Mouse (Mus musculus) embryonic facial prominence, embryonic 15.5 days (tissue): ENCODE measurements around the gene 9430097D07Rik. TPM values are rescaled to one million over a fixed set of nuclear protein-coding genes. Genes with fewer than 3 reads are reported as not detected.
A peak's percentile ranks its signal among the peaks of the same experiment; 100 is the strongest.

Experiments
- ATAC-seq: fragments of 200-750 bp; cut with Nextera tagmentation; 2 replicates; pipeline ENCODE4 v1.8.0; 2017; ENCODE audit warnings: low read depth, moderate TSS enrichment; ENCODE audit not compliant: insufficient number of reproducible peaks, low FRiP score, low TSS enrichment
- H3K27ac ChIP-seq: fragments of 300-500 bp; sonication (generic); replicated peaks from 2 replicates; pipeline ENCODE4 v1.5.1; 2015; ENCODE audit warnings: mild to moderate bottlenecking, inconsistent platforms
- H3K27me3 ChIP-seq: fragments of 300-500 bp; sonication (generic); 2 replicates; pipeline ENCODE4 v1.6.1; 2015; ENCODE audit warnings: inconsistent platforms
- H3K36me3 ChIP-seq: fragments of 300-500 bp; sonication (generic); 2 replicates; pipeline ENCODE4 v1.6.1; 2015; ENCODE audit warnings: mild to moderate bottlenecking, inconsistent platforms
- H3K4me1 ChIP-seq: fragments of 300-500 bp; sonication (generic); 2 replicates; pipeline ENCODE4 v1.6.1; 2015; ENCODE audit warnings: inconsistent platforms
- H3K4me2 ChIP-seq: fragments of 300-500 bp; sonication (generic); replicated peaks from 2 replicates; pipeline ENCODE4 v1.6.1; 2015; ENCODE audit warnings: mild to moderate bottlenecking, inconsistent platforms
- H3K4me3 ChIP-seq: fragments of 300-500 bp; sonication (generic); replicated peaks from 2 replicates; pipeline ENCODE4 v1.5.1; 2015; ENCODE audit warnings: mild to moderate bottlenecking, inconsistent platforms
- H3K9ac ChIP-seq: fragments of 300-500 bp; sonication (generic); 2 replicates; pipeline ENCODE4 v1.6.1; 2015; ENCODE audit warnings: inconsistent platforms
- H3K9me3 ChIP-seq: fragments of 300-500 bp; sonication (generic); replicated peaks from 2 replicates; pipeline ENCODE4 v1.6.1; 2016; ENCODE audit warnings: inconsistent platforms
- WGBS: fragments of 180-500 bp; shearing (Covaris S2); methylation state at CpG from one replicate; pipeline ENCODE4 v1.1.7; 2015; 5-methylcytosine and 5-hydroxymethylcytosine counted together
- polyA plus RNA-seq: library from polyadenylated mRNA; unstranded; fragments of >200 nt; fragmentation: Nextera tagmentation; extraction: Ambion mirVana; gene quantifications from 2 replicates; pipeline ENCODE4 v1.2.1, GENCODE M21; 2015

9430097D07Rik gene
- polyA plus RNA-seq, 1 experiment from 2014 or later = 0.11 TPM

DNA sequence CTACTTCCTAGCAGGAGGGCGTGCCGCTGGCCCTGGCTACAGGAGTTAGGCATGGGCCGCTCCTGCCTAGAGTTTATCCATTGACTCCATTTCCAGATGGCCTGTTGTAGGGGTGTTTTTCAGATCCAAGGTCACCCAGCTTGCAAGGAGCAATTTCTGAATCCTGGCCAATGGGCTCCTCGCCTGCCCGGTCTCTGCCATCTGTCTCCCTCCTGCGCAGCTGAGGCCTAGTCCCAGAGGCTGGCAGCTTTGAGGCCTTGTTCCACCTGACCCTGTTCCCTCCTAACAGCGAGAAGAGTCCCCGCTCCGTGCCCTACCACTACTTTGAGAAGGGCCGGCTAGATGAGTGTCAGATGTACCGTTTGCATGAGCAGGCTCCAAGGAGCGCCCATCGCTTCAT, 21.2 kb upstream of the 9430097D07Rik start:
- Histone ChIP-seq H3K4me2 (no peak overlapping the region), H3K27ac (no peak overlapping the region), H3K4me1 (peaks cover 6% of the 10 kb centered on the region), H3K4me3 (no peak overlapping the region), H3K9ac (no peak overlapping the region), H3K27me3 (no peaks in the 10 kb centered on the region), H3K9me3 (no peaks in the 10 kb centered on the region), H3K36me3 (peaks cover 35% of the 10 kb centered on the region)
- 90% methylated on average over 13 of the region's 13 CpGs for WGBS
- no peak for ATAC-seq

DNA sequence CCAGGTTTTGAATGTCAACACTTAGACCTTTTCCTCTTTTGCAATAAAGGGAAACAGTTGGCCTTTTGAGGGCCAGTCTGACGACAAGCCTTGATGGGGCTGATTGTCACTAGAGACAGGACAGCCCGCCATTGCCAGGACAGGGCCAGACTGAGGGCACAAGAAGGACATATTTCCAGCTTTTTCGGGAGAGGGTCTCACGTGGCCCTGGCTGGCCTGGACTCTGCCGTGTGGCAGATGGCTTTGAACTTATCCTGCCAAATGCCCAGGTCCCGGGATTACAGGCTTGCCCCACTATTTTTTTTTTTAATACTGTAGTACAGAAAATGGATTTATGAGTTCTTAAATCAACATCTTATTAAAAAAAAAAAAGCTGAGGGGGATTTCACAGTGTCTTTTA, 15.8 kb upstream of the 9430097D07Rik start:
- ATAC-seq = no peak
- Histone ChIP-seq H3K4me1 (peaks cover 34% of the 10 kb centered on the region), H3K9ac (no peak overlapping the region), H3K36me3 (peaks cover 29% of the 10 kb centered on the region), H3K9me3 (no peaks in the 10 kb centered on the region), H3K4me2 (no peak overlapping the region), H3K27me3 (no peaks in the 10 kb centered on the region), H3K4me3 (no peak overlapping the region), H3K27ac (no peak overlapping the region)
- 68% methylated on average over 6 of the region's 6 CpGs for WGBS

DNA sequence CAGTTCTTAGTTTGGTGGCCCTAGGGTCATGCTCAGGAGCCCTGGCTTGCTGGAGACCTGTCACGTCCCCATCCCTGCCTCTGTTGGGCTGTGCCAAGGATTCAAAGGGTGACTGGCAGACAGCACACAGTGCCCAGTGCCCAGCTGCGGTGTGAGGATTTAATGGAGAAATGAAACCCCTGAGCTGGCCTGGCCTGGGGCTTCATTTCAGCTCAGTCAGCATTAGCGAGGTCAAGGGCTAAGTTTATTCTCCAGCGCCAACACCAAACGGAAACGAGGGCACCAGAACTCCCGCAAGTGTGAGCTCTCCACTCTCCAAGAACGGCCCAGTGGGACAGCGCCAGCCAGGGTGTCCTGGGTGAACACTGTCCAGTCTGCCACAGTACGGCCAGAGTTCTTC, 14.7 kb upstream of the 9430097D07Rik start:
- Histone ChIP-seq H3K4me3 (no peak overlapping the region), H3K9ac (no peak overlapping the region), H3K27me3 (no peaks in the 10 kb centered on the region), H3K4me1 (peaks cover 34% of the 10 kb centered on the region), H3K4me2 (no peak overlapping the region), H3K27ac (no peak overlapping the region), H3K9me3 (no peaks in the 10 kb centered on the region), H3K36me3 (peaks cover 26% of the 10 kb centered on the region)
- ATAC-seq = no peak
- WGBS = 78% methylated on average over 10 of the region's 10 CpGs

DNA sequence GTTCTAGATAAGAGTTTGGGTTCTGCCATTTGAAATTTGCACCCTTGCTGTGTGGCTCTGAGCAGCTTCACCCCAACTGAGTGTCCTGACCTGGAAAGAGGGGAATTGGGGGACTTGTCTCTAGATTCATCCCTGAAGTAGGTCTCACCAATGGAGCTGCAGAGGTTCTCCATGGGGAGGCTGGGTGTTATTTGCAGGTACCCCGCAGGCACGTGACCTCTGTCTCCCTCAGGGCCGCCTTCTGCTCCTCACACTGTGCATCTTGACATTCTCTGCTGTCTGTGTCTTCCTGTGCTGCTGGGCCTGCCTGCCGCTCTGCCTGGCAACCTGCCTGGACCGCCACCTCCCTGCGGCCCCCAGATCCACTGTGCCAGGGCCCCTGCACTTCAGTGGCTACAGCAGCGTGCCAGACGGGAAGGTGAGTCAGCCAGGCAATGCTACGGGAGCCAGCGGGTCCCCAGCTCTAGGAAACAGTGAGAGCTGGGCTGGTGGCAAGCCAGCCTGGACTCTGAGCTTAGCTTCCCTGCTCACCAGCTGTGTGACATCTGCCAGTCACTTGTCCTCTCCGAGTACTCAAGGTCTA, 13.8 kb upstream of the 9430097D07Rik start:
- no peak overlapping the region for H3K4me2 ChIP-seq
- H3K9me3 ChIP-seq = no peaks in the 10 kb centered on the region
- no peaks in the 10 kb centered on the region for H3K27me3 ChIP-seq
- WGBS = 62% methylated on average over 11 of the region's 11 CpGs
- no peak for ATAC-seq
- no peak overlapping the region for H3K4me3 ChIP-seq
- H3K36me3 ChIP-seq = peaks cover 18% of the 10 kb centered on the region
- no peak overlapping the region for H3K9ac ChIP-seq
- H3K27ac ChIP-seq = no peak overlapping the region; the same call in 1 of the 2 replicates
- H3K4me1 ChIP-seq = peaks cover 34% of the 10 kb centered on the region

DNA sequence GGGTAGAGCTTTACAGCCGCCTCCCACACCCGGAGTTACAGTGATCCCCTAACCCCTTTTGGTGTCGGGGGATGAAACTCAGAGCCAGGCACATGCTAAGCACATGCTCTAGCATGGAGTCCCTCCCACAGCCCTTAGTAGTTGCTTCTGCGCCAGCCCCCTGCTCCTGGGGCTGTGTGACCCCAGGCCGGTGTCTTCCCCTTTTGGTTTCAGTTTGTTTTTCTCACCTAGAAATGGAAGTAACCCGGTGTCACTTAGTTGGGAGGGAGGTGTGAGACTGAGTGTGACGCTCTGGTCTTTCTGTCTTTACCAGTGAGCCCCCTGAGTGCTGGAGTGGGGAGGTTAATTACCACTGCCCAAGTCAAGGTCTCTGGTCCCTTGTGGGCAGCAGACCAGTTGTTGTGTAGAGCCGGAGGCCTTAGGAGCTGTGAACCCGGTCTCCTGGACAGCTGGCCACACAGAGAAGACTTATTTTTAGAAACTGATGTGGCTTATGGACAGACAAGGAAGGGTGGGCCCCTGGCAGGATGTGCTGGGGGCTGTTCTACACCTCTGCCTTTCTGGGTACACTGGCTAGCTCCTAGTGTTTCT, 12.3 kb upstream of the 9430097D07Rik start:
- Histone ChIP-seq H3K4me3 (peak overlapping the region; percentile 64), H3K4me2 (peak overlapping the region; percentile 76), H3K9me3 (no peaks in the 10 kb centered on the region), H3K36me3 (0 out of 2 replicates have a peak, but pooled peaks cover 7% of the 10 kb centered on the region), H3K4me1 (peaks cover 40% of the 10 kb centered on the region), H3K9ac (peak overlapping the region; percentile 68), H3K27ac (peak overlapping the region; percentile 65), H3K27me3 (peaks cover 4% of the 10 kb centered on the region; the same call in 1 of the 2 replicates)
- WGBS = 25% methylated on average over 9 of the region's 9 CpGs
- ATAC-seq = no peak

DNA sequence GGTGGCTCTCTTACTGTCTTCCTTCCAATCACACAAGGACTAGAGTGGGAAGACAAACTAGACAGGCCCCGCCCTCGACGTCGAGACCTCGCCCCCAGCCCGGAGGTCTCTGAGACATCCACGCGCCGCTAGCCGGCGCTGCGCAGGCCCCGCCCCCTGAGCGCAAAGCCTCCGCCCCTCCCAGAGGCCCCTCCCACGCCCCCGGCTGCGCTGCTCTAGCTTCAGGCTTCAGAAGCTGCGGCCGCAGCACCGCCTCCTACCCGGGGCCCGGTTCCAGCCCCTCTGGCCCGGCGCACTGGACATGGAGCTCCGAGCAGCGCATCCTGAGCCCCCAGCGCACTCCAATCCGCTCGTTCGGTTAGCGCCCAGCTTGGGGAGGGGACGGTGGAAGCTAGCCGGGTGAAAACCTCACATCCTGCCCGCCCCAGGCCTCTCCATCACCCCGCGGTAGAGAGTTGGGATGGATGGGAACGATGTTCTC, 11.4 kb upstream of the 9430097D07Rik start, which contains the start of gene St6galnac4:
Gene St6galnac4, plus strand, starts transcription at position 225 of the 481 bp plus-strand sequence.
- H3K4me3 ChIP-seq = peak within 1 kb of the TSS; percentile 64
- peak; percentile 92 for ATAC-seq
- H3K9ac ChIP-seq = peak within 1 kb of the TSS; percentile 68
- peak within 1 kb of the TSS; percentile 65 for H3K27ac ChIP-seq
- peaks cover 40% of the 10 kb centered on the region for H3K4me1 ChIP-seq
- WGBS = under 1% methylated on average over 38 of the region's 38 CpGs
- H3K9me3 ChIP-seq = no peaks in the 10 kb centered on the region
- 0 out of 2 replicates have a peak, but pooled peaks cover 7% of the 10 kb centered on the region for H3K36me3 ChIP-seq
- peak within 1 kb of the TSS; percentile 76 for H3K4me2 ChIP-seq
- H3K27me3 ChIP-seq = peaks cover 9% of the 10 kb centered on the region; the same call in 1 of the 2 replicates

DNA sequence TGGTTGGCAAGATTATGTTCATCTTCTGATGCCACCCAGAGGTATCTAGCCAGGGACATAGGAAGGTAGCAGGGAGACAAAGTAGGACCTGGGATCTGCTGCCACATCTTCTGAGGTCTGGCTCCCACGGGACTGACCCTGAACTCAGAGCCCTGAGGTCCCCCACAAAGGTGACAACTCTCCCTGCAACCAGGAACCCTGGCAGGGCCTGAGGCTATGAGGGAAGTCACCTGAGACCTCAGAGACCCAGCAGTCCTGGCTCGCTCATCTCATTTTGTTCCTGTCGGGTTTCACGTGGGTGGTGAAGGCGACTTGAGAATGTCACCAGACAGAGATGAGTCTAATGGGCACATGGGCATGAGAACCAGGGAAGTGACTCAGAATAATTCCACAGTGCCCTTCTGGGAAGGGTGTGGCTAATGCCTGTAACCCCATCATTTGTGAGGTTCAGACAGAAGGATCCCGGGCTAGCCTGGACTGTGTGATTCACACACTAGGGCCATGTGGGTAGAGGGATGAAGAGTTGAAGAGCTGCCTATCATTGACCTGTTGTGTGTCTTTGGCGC, 9.7 kb upstream of the 9430097D07Rik start:
- WGBS = 81% methylated on average over 7 of the region's 7 CpGs
- Histone ChIP-seq H3K27ac (no peak overlapping the region), H3K4me1 (peaks cover 38% of the 10 kb centered on the region), H3K27me3 (peaks cover 10% of the 10 kb centered on the region; the same call in 1 of the 2 replicates), H3K9me3 (no peaks in the 10 kb centered on the region), H3K4me2 (no peak overlapping the region), H3K4me3 (no peak overlapping the region), H3K9ac (no peak overlapping the region), H3K36me3 (0 out of 2 replicates have a peak, but pooled peaks cover 6% of the 10 kb centered on the region)
- ATAC-seq = no peak

DNA sequence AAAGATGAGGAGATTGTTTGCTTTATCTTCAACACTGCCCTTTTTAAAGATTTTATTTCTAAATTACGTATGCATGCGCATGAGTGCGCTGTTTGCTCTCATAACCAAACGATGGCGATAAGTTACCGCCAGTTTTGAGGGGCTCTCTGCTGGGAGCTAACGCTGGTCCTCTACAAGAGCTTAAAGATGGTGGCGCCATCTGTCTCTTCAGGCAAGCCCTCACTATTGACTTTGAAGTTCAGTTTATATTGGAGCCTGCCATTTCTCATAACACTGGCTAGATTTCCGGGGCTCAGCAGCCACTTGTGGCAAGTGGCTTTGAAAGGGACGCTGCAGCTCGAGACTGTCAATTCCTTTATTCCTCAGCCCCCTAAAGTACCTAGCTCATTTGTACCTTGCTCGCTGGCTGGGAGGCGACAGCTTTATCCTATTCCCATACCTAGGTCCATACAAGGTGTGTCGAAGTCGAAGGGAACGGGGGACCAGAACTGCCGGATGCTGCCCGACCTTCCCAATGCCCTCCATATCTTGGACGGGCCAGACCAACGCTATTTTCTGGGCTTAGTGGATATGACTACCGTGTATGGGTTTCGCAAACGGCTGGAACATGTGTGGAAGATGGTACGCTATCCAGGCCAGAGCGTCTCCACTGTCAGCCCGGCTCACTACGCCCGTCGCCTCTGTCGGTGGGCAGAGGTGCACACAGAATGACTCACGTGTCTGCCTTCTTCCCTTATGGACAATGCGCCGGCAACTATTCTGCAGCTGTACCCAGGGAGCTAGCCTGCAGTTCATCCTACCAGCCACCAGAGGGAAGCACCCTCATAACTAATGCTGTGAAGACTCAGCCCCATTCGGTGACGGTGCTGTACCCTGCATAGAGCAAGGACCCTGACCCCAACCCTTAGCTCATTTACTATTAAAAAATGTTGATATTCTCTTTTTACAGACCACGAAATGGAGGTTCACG, 7.6 kb upstream of the 9430097D07Rik start:
- no peaks in the 10 kb centered on the region for H3K9me3 ChIP-seq
- H3K9ac ChIP-seq = no peak overlapping the region
- H3K4me2 ChIP-seq = peak overlapping the region; percentile 47
- no peaks in the 10 kb centered on the region for H3K36me3 ChIP-seq
- H3K4me3 ChIP-seq = peak overlapping the region; percentile 26
- H3K27me3 ChIP-seq = peaks cover 26% of the 10 kb centered on the region
- H3K4me1 ChIP-seq = peaks cover 18% of the 10 kb centered on the region
- ATAC-seq = peak; percentile 72; the same call in 1 of the 2 replicates
- WGBS = 12% methylated on average over 37 of the region's 37 CpGs
- no peak overlapping the region for H3K27ac ChIP-seq

DNA sequence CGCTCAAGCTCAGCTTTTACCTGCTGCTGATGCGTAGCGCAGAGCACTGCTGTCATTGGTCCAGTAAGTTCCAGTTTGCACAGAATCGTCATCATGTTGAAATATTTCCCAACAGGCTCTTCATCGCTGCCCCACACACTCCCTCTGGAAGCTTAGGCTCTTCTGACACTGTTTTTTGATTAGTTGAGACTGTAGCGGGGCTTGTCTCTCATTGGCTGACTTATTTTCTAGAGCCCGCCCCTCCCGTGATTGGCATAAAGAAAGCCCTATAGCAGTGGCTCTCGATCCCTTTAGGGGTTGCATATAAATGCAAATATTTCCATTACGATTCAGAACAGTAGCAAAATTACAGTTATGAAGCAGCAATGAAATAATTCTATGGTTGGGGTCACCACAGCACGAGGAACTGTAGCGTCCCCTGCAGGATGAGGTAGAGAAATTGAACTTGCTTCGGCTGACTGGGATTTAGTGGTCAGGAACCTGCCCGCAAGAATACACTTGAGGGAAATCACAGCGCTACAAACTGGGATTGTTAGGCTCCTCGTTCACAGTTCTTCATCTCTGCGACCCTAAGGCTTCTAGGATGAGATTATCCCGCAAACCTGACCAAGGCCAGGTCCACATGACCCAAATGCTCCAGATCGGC, 6.1 kb upstream of the 9430097D07Rik start:
- 32% methylated on average over 19 of the region's 19 CpGs for WGBS
- H3K4me3 ChIP-seq = peak overlapping the region; percentile 22; the same call in 1 of the 2 replicates
- H3K27me3 ChIP-seq = peaks cover 30% of the 10 kb centered on the region
- H3K36me3 ChIP-seq = no peaks in the 10 kb centered on the region
- H3K4me1 ChIP-seq = peaks cover 6% of the 10 kb centered on the region
- ATAC-seq = no peak
- H3K9ac ChIP-seq = no peak overlapping the region
- H3K4me2 ChIP-seq = peak overlapping the region; percentile 22
- H3K27ac ChIP-seq = no peak overlapping the region
- no peaks in the 10 kb centered on the region for H3K9me3 ChIP-seq
